Mouse (Mus musculus): ENCODE data around the gene Frmd4b.
"Not testable (repeated sequence)": the region's sequence is repeated elsewhere in the genome, so short reads cannot be mapped to it uniquely, and the experiment has no call there.

- not testable (repeated sequence) for TF ChIP-seq CTCF, EP300 (IDR thresholded peaks at IDR 0.05)
Observed at GRCm38 (mm10) chr6:97415578-97415977, 201.8 kb downstream of the Frmd4b start.

Data from lung, postnatal 0 days (tissue).